Mouse (Mus musculus): ENCODE measurements around the gene Xpnpep2.

Gene Xpnpep2

GRCm38 (mm10) chrX:48158229-48158919, 49.8 kb downstream of the Xpnpep2 start:
- DNase-seq (ENCODE audit: extremely low read depth, low read depth, low spot score) = no peak

GRCm38 (mm10) chrX:48169892-48170291, 61.4 kb downstream of the Xpnpep2 start:
- no peak for DNase-seq (ENCODE audit: extremely low read depth, low read depth, low spot score)

- no peak for DNase-seq (ENCODE audit: extremely low read depth, low read depth, low spot score)
Measured at GRCm38 (mm10) chrX:48170368-48170767, 61.8 kb downstream of the Xpnpep2 start.

- DNase-seq (ENCODE audit: extremely low read depth, low read depth, low spot score) = no peak
Measured at GRCm38 (mm10) chrX:48181844-48182243, 73.3 kb downstream of the Xpnpep2 start.

GRCm38 (mm10) chrX:48184703-48185102, 76.2 kb downstream of the Xpnpep2 start:
- DNase-seq (ENCODE audit: extremely low read depth, low read depth, low spot score) = no peak

Measured in fat pad, adult 2 months (tissue).